Mouse (Mus musculus) B cell, adult 67 days (primary cell): Measurements from ENCODE around the gene Tmem265. TPM values are rescaled to one million over a fixed set of nuclear protein-coding genes. Genes with fewer than 3 reads are reported as not detected.

Experiments used
- total RNA-seq, 2 experiments: library from RNA; stranded (reverse); gene quantifications; 4 replicates each; pipeline ENCODE4 v1.2.4; 2023

Tmem265 gene
- 1 to 10 TPM in 1 of 2 experiments, not detected in 1; 6.6 TPM for total RNA-seq

DNA sequence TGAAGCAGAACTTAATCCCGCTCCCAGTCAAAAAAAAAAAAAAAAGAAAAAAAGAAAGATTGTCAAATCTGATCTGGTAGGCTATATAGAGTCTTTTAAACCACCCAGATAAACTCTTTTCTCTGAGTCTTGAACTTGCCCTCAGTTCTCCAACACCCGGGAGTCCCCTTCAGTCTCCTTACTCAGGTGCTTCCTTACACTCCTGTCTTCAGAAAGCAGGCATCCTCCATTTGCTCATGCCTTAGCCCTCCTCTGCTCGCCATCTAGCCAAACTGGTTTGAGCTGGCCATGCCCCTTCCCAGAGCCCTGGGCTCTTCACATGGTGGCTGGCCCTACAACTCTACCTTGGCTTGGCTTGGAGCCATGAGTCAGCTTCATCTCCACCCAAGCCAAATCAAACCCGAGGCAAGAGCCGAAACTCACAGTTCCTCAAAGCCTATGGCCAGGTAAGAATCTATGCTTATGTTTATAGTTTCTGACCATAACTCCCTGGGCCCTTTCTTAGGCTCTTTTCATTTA, at the start of gene Tmem265:
Tmem265 (plus strand) TSS at position 51 of the 519 bp plus-strand sequence.

DNA sequence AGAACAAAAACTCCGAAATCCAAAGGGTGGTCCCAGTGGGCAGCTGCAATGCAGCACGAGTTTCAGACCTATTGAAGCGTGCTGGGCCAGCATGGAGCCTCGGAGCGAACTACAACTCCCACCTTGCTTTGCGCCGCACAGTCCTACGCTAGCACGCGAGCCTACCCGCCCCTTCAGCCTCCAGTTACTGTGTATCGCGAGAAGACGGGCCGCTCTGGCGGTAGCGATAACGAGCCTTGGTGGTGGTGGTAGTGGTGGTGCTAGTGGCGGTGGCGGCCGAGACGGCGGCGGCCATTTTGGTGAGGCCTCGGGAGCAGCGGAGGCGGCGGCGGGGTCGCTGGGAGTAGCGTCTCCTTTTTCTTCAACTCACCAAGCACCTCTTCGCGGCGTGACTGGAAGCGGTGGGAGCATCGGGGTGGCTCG, 49.4 kb upstream of the Tmem265 start, which contains the start of gene Srcap:
Srcap (plus strand) TSS at position 176 of the 423 bp plus-strand sequence.

DNA sequence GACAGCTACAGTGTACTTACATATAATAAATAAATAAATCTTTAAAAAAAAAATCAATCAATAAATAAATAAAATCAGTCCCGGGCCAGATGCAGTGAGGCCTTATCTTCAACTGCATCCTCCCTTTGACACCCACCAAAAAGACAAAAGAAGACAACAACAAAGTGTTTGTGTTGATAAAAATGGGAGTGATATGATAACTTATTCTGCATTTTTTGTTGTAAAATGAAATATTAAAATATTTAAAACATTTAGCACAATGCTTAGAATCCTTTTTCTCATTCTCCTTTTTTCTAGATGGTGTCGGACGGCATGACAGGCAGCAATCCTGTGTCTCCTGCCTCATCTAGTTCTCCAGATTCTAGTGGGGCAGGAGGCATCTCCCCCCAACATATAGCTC, 41.9 kb upstream of the Tmem265 start, which contains the start of gene Gm42715:
Gm42715 (plus strand) TSS at position 301 of the 400 bp plus-strand sequence.

DNA sequence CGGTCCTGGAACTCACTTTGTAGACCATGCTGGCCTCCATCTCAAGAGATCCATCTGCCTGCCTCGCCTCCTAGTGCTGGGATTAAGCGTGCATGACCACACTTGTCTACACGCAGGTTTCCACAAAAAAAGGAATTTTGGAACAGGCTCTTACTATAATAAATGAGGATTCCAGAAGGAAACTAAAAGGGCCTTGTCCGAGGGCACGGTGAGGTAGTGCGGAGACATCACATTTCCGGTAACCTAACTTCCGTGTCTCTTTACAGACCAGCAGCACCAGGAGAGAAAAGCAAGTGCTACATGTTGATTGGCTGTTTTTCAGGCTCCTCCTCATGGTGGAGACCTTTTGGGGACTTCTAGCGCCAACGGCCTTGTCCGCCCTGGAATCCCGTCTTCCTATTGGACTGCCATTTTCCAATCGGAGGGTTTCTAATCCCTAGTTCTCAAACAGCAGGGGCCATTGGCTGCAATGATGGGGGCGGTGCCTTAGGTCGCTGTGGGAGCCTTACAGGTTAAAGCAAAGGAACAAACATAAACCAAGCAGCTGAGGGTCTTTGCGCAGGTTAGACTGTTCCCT, 11.8 kb downstream of the Tmem265 start, which contains the start of gene Phkg2:
Phkg2 (plus strand) TSS at position 446 of the 577 bp plus-strand sequence.

DNA sequence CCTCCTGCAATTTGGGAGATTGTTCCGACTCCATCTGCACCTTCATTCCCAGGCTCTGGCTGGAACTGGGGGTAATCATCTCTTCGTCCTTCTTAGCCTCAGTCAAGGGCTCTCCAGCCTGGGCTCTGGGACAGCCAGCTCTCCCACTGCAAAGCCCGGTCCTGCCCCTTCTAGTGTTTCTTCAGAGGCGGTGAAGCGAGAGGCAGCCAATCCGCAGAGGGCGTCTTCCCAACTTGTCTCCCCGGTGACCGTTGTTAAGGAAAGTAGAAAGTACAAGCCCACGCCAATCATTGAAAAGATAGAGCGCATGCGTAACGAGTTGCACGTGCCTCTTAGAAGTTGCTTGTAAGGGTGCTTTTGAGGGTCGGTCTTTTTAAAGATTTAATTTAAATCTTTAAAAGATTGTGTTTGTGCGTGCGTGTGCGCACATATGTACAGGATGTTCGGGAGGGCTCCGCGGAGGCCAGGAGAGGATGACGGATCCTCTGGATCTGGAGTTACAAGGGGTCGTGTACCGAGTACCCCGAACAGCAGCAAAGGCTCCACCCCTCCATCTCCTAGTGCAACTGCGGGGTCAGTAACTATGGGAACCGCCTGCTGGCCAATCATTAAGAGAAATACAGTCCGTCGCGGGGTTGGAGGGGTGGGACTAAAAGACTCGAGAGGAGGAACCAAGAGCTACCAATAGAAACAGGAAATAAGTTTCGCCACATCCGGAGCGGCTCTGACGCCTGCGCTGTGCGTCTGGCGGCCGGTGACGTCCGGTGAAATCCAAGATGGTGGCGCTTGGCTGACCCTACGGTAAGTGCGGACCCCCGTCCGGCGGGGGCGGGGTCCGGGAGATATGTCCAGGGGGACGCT, 27.1 kb downstream of the Tmem265 start, which contains the start of the genes Ccdc189 and Rnf40:
Ccdc189 (minus strand) TSS at position 585 of the 861 bp plus-strand sequence.
Rnf40 (plus strand) TSS at position 757 of the 861 bp plus-strand sequence.

DNA sequence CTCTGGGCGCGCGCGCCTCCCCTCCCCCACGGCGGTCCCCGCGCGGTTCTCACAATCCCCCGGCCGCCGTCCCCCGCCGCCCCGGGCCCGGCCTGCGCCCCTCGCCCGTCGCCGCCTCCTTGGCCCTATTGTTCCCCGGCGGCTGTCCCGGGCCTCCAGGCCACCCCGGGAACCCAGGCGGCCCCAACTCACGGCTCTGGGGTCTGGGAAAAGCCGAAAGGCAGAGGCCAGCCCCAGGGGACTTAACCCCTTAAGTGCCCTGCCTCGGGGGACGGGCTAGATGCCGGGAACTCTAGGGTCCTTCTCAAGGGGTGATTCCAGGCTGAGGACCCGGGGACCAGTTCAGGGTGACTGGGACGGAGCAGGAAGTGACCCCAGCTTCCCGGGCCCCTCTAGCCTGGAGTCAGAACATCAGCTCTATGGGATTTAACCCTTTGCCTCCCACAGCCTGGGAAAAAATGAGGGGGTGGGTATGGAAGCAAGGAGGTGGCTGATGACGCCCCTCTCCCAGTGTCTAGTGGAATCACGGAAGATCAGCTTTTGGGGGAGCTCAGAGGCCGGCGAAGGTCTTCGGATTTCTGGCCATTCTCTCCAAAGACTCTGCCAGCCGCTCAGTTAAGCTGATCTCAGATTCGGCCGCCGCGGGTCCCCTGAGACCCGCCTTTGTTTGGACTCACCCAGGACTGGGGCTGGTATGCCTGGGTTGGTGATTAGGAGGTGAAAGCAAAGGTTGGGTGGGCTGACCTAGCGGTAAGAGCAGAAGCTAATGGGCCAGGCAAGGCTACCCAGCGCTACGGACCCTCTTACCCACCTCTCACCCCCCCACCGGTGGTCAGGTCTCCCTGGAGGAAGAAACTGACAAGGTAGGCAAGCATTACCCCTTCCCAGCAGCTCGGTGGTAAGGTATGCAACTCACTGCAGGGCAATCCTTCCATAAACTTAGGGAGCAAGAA, 54.0 kb downstream of the Tmem265 start, which contains the start of gene Zfp629:
Zfp629 (minus strand) TSS at position 907 of the 953 bp plus-strand sequence.

Other genes starting within 250 kb of the Tmem265 start
- 1 to 10 TPM; 3.0 to 4.8 TPM for gene Zfp768, start 215.8 kb upstream of the Tmem265 start, total RNA-seq
- 10 to 100 TPM; 13.5 to 17.4 TPM for gene Zfp747, start 185.3 kb upstream of the Tmem265 start, total RNA-seq
- 1 to 10 TPM; 4.7 to 5.4 TPM for gene 9130019O22Rik, start 174.2 kb upstream of the Tmem265 start, total RNA-seq
- gene E430018J23Rik, start 167.8 kb upstream of the Tmem265 start, total RNA-seq: 1 to 10 TPM; 6.2 to 8.6 TPM
- 10 to 100 TPM; 10.5 to 13.3 TPM for gene Zfp764, start 154.6 kb upstream of the Tmem265 start, total RNA-seq
- 10 to 100 TPM; 13.8 to 22.7 TPM for gene Zfp688, start 139.3 kb upstream of the Tmem265 start, total RNA-seq
- gene Zfp689, start 112.2 kb upstream of the Tmem265 start, total RNA-seq: 1 to 10 TPM; 4.7 to 6.6 TPM
- 100 to 1,000 TPM; 166 to 171 TPM for gene Prr14, start 101.8 kb upstream of the Tmem265 start, total RNA-seq
- 100 to 1,000 TPM; 272 to 327 TPM for gene Fbrs, start 82.2 kb upstream of the Tmem265 start, total RNA-seq
- 100 to 1,000 TPM; 208 to 213 TPM for gene Srcap, start 49.4 kb upstream of the Tmem265 start, total RNA-seq
- gene Gm42715, start 41.8 kb upstream of the Tmem265 start, total RNA-seq: 10 to 100 TPM; 44.1 to 48.8 TPM
- 100 to 1,000 TPM; 143 to 159 TPM for gene Phkg2, start 11.9 kb downstream of the Tmem265 start, total RNA-seq
- gene Ccdc189, start 27.2 kb downstream of the Tmem265 start, total RNA-seq: 1 to 10 TPM; 1.0 to 1.3 TPM
- 100 to 1,000 TPM; 152 to 153 TPM for gene Rnf40, start 27.4 kb downstream of the Tmem265 start, total RNA-seq
- 1 to 10 TPM; 4.0 to 5.6 TPM for gene Zfp629, start 54.4 kb downstream of the Tmem265 start, total RNA-seq
- gene Bcl7c, start 147.5 kb downstream of the Tmem265 start, total RNA-seq: 10 to 100 TPM; 57.9 to 70.7 TPM
- not detected for gene Ctf1, start 151.3 kb downstream of the Tmem265 start, total RNA-seq
- not detected for gene Ctf2, start 170.8 kb downstream of the Tmem265 start, total RNA-seq
- gene Fbxl19, start 183.2 kb downstream of the Tmem265 start, total RNA-seq: 10 to 100 TPM; 14.3 to 15.7 TPM
- gene Orai3, start 208.4 kb downstream of the Tmem265 start, total RNA-seq: 10 to 100 TPM; 38.3 to 40.4 TPM
- 10 to 100 TPM; 71.9 to 94.6 TPM for gene Setd1a, start 215.3 kb downstream of the Tmem265 start, total RNA-seq
- under 1 TPM in 1 of 2 experiments, not detected in 1; 0.53 TPM for gene Gm49388, start 224.2 kb downstream of the Tmem265 start, total RNA-seq
- gene Hsd3b7, start 239.2 kb downstream of the Tmem265 start, total RNA-seq: 1 to 10 TPM; 4.1 to 6.1 TPM